Mouse (Mus musculus) midbrain, embryonic 14.5 days (tissue): ENCODE results near the gene Mageb1. TPM values are rescaled to one million over a fixed set of nuclear protein-coding genes. Genes with fewer than 3 reads are reported as not detected.
"Not testable (repeated sequence)": the region's sequence is repeated elsewhere in the genome, so short reads cannot be mapped to it uniquely, and the experiment has no call there.

Experiments used
- ATAC-seq: fragments of 200-750 bp; cut with Nextera tagmentation; 2 replicates; pipeline ENCODE4 v1.8.0; 2017; ENCODE audit warnings: moderate number of reproducible peaks, moderate library complexity; ENCODE audit not compliant: low FRiP score, low TSS enrichment
- DNase-seq: peaks from one replicate; pipeline ENCODE4 v3.0.0-alpha.2; 2015
- H3K27ac ChIP-seq: fragments of 300-500 bp; sonication (generic); replicated peaks from 2 replicates; pipeline ENCODE4 v1.5.1; 2014; ENCODE audit warnings: mild to moderate bottlenecking, low read depth, low read length, moderate library complexity
- H3K27me3 ChIP-seq: fragments of 300-500 bp; sonication (generic); 2 replicates; pipeline ENCODE4 v1.6.1; 2014; ENCODE audit warnings: low read length, control low read depth, mixed read lengths; ENCODE audit not compliant: control insufficient read depth, insufficient read depth
- H3K36me3 ChIP-seq: fragments of 300-500 bp; sonication (generic); 2 replicates; pipeline ENCODE4 v1.6.1; 2014; ENCODE audit warnings: low read length, control low read depth; ENCODE audit not compliant: control insufficient read depth, insufficient read depth
- H3K4me1 ChIP-seq: fragments of 300-500 bp; sonication (generic); 2 replicates; pipeline ENCODE4 v1.6.1; 2014; ENCODE audit warnings: mild to moderate bottlenecking, antibody characterized with exemption, low read length, control low read depth; ENCODE audit not compliant: control insufficient read depth, insufficient read depth
- H3K4me2 ChIP-seq: fragments of 300-500 bp; sonication (generic); 2 replicates; pipeline ENCODE4 v1.6.1; 2014; ENCODE audit warnings: mild to moderate bottlenecking, low read length, moderate library complexity
- H3K4me3 ChIP-seq: fragments of 300-500 bp; sonication (generic); replicated peaks from 2 replicates; pipeline ENCODE4 v1.5.1; 2014; ENCODE audit warnings: low read depth, low read length
- H3K9ac ChIP-seq: fragments of 300-500 bp; sonication (generic); replicated peaks from 2 replicates; pipeline ENCODE4 v1.6.1; 2014; ENCODE audit warnings: mild to moderate bottlenecking, low read length, moderate library complexity
- H3K9me3 ChIP-seq: fragments of 300-500 bp; sonication (generic); 2 replicates; pipeline ENCODE4 v1.6.1; 2016; ENCODE audit warnings: low read length, control low read depth, mixed read lengths; ENCODE audit not compliant: control insufficient read depth
- WGBS: fragments of 180-500 bp; shearing (Covaris S2); extraction: QIAGEN DNeasy Blood & Tissue Kit; methylation state at CpG from one replicate; pipeline ENCODE4 v1.1.7; 2014; 5-methylcytosine and 5-hydroxymethylcytosine counted together
- polyA plus RNA-seq: library from polyadenylated mRNA; unstranded; fragments of >200 nt; fragmentation: Nextera tagmentation; extraction: Ambion mirVana; gene quantifications from 2 replicates; pipeline ENCODE4 v1.2.1, GENCODE M21; 2014

Mageb1 gene
- polyA plus RNA-seq: not detected in 2 replicates

GRCm38 (mm10) chrX:92016233-92016632 lies at the start of gene Mageb1:
TSS of gene Mageb1 (minus strand) at chrX:92016333.
- not testable (repeated sequence) for H3K9ac ChIP-seq, H3K27ac ChIP-seq, DNase-seq, H3K27me3 ChIP-seq, H3K4me1 ChIP-seq, H3K4me3 ChIP-seq, ATAC-seq, H3K4me2 ChIP-seq, H3K9me3 ChIP-seq, H3K36me3 ChIP-seq
- WGBS: 40% methylated on average over 1 of the region's 1 CpGs

Other genes with a start within 250 kb of the Mageb1 start
- not detected in 2 replicates for gene Mageb5, start 233.3 kb downstream of the Mageb1 start, polyA plus RNA-seq